Mouse (Mus musculus) small intestine, adult 2 months (tissue): ENCODE measurements around the gene Nrros.

Experiments
- CTCF ChIP-seq: fragments of 200-500 bp; IDR thresholded peaks from 2 replicates; pipeline ENCODE4 v1.5.1; 2012; ENCODE audit warnings: low read depth, mild to moderate bottlenecking, control low read depth, inconsistent platforms, low read length, moderate library complexity, mixed read lengths; ENCODE audit not compliant: insufficient replicate concordance, insufficient read length; ENCODE audit errors: extremely low read depth
- POLR2A ChIP-seq: fragments of 200-500 bp; IDR thresholded peaks from 2 replicates; pipeline ENCODE4 v1.6.1; 2012; ENCODE audit warnings: low read depth, mild to moderate bottlenecking, control low read depth, inconsistent platforms, low read length, moderate library complexity

- no peak for TF ChIP-seq CTCF
- no peak for TF ChIP-seq POLR2A
Observed at GRCm38 (mm10) chr16:32124020-32124419, 41.4 kb downstream of the Nrros start.
